Mouse (Mus musculus) CH12.LX (cell line): ENCODE measurements around the gene Serpinb9b.

Experiments
- E2F4 ChIP-seq: IDR thresholded peaks from 2 replicates; pipeline ENCODE4 v1.6.1; 2011; ENCODE audit warnings: low read depth, low read length, improper control_type of control experiment; ENCODE audit not compliant: insufficient replicate concordance
- MAZ ChIP-seq: IDR thresholded peaks from 2 replicates; pipeline ENCODE4 v1.6.1; 2012; ENCODE audit warnings: low read depth, mild to moderate bottlenecking, inconsistent platforms, low read length, improper control_type of control experiment, moderate library complexity
- POLR2A ChIP-seq: IDR thresholded peaks from 2 replicates; pipeline ENCODE4 v1.6.1; 2011; ENCODE audit warnings: low read depth, mild to moderate bottlenecking, improper control_type of control experiment, low read length
- RAD21 ChIP-seq: IDR thresholded peaks from 2 replicates; pipeline ENCODE4 v1.6.1; 2011; ENCODE audit warnings: low read depth, mild to moderate bottlenecking, low read length, improper control_type of control experiment, moderate library complexity
- SIN3A ChIP-seq: IDR thresholded peaks from 2 replicates; pipeline ENCODE4 v1.6.1; 2012; ENCODE audit warnings: low read length, improper control_type of control experiment, inconsistent platforms

DNA sequence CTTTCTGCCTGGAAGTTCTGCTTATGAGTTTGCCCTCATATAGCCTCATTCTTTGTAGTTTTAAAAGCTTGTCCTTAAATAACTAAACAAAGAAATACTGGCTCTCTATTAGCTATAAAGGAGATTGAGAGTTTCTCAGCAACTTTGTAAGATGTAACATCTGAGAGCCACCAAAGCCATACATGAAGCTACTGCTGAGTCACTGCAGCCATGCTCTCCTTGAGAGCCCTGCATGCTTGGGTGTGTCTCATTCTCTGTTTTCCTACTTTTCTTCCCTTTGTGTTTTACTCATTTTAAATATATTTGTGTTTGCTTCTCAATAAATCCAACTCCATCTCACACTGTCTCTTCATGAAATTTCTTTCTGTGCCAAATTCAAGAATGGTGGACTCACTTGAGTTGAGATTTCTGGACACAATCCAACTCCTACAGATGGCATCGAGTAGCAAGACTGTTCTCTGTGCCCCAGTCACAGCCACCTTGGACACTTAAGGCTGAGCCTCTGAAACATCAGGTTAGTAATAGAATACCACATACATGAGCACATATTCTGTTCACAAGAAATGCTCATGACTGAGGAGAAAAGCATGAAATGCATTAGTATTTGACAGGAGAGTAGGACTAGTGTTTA is 674 bp upstream of the Serpinb9b start:
- TF ChIP-seq MAZ, result no peak
- no peak for TF ChIP-seq SIN3A
- TF ChIP-seq E2F4, result no peak
- TF ChIP-seq POLR2A, result no peak
- no peak for TF ChIP-seq RAD21
